Mouse (Mus musculus) neural tube, embryonic 13.5 days (tissue): ENCODE results near the gene Bora. TPM values are rescaled to one million over a fixed set of nuclear protein-coding genes. Genes with fewer than 3 reads are reported as not detected.

ENCODE experiments used
- ATAC-seq: fragments of 200-750 bp; cut with Nextera tagmentation; 2 replicates; pipeline ENCODE4 v1.8.0; 2017; ENCODE audit warnings: low read depth, mild to moderate bottlenecking, moderate TSS enrichment, moderate library complexity
- H3K27ac ChIP-seq: fragments of 300-500 bp; sonication (generic); replicated peaks from 2 replicates; pipeline ENCODE4 v1.5.1; 2015; ENCODE audit warnings: moderate library complexity, mild to moderate bottlenecking, inconsistent platforms
- H3K27me3 ChIP-seq: fragments of 300-500 bp; sonication (generic); 2 replicates; pipeline ENCODE4 v1.6.1; 2015; ENCODE audit warnings: mild to moderate bottlenecking, inconsistent platforms
- H3K36me3 ChIP-seq: fragments of 300-500 bp; sonication (generic); 2 replicates; pipeline ENCODE4 v1.6.1; 2015; ENCODE audit warnings: mild to moderate bottlenecking, inconsistent platforms
- H3K4me1 ChIP-seq: fragments of 300-500 bp; sonication (generic); replicated peaks from 2 replicates; pipeline ENCODE4 v1.6.1; 2015; ENCODE audit warnings: inconsistent platforms
- H3K4me2 ChIP-seq: fragments of 300-500 bp; sonication (generic); 2 replicates; pipeline ENCODE4 v1.6.1; 2015; ENCODE audit warnings: inconsistent platforms, mild to moderate bottlenecking, moderate library complexity
- H3K4me3 ChIP-seq: fragments of 300-500 bp; sonication (generic); 2 replicates; pipeline ENCODE4 v1.5.1; 2015; ENCODE audit warnings: mild to moderate bottlenecking, inconsistent platforms
- H3K9ac ChIP-seq: fragments of 300-500 bp; sonication (generic); 2 replicates; pipeline ENCODE4 v1.6.1; 2015; ENCODE audit warnings: moderate library complexity, mild to moderate bottlenecking, inconsistent platforms
- H3K9me3 ChIP-seq: fragments of 300-500 bp; sonication (generic); 2 replicates; pipeline ENCODE4 v1.6.1; 2016; ENCODE audit warnings: inconsistent platforms
- WGBS: fragments of 180-500 bp; shearing (Covaris S2); methylation state at CpG from one replicate; pipeline ENCODE4 v1.1.7; 2015; 5-methylcytosine and 5-hydroxymethylcytosine counted together
- polyA plus RNA-seq: library from polyadenylated mRNA; unstranded; fragments of >200 nt; fragmentation: Nextera tagmentation; extraction: Ambion mirVana; gene quantifications from 2 replicates; pipeline ENCODE4 v1.2.1, GENCODE M21; 2015

Gene Bora
- polyA plus RNA-seq, 1 experiment from 2014 or later, result 18.3 TPM

DNA sequence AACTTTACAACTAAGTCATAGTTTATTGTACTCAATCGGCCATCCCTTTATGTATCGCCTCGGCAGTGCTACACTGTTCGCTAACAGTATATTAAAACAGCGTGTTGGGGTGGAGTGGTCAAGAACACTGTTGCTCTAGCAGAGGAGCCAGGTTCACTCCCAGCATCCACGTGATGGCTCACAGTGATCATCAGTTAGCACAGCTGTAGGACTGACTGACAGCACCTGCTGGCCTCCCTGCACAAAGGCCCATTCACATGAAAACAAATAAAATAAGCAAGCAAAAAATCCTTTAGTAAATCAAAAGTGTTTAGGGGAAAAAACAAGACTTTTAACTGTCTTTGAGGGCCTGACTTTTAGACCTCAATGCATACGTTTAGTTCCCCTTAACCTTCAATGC is 42.9 kb downstream of the Bora start:
- H3K36me3 ChIP-seq, result peaks cover 75% of the 10 kb centered on the region

DNA sequence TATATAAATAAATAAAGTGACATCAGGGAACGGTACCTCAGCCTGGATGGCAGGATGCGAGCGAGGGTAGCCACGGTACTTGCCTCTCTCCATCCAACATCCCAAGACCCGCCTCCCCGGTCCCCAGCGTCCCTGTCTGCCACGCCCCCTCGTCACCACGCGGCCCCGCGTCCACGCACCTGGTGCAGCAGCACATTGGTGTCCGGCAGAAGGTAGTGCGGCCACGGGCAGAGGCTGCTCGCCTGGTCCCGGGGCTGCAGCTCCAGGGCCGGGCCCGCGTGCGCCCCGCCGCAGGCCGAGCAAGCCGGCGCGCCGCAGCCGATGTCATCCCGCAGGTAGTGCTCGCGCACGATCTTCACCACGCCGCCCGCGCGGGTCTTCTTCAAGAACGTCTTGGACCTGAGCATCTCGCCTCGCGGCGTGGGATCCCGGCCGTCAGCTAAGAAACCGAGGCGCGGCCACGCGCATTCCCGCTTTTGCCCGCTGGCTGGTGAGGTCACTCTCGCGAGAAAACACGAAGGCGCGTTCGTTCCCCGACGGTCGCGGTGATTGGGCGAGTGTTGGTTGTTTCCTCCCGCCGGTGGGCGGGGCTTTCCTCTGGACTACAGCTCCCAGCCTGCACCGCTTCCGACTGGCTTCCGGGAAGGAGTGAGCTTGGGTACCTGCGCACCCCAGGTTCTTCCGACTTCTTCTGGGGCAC is 53.4 kb downstream of the Bora start, which contains the start of the genes Pibf1 and Dis3:
Gene Pibf1 (plus strand): TSS at position 158 of the 700 bp plus-strand sequence.
Gene Dis3 (minus strand): TSS at position 504 of the 700 bp plus-strand sequence.
- Histone ChIP-seq H3K27me3 (no peaks in the 10 kb centered on the region), H3K4me3 (peak within 1 kb of the TSS; percentile 97), H3K36me3 (peaks cover 50% of the 10 kb centered on the region), H3K9me3 (no peaks in the 10 kb centered on the region), H3K27ac (peak within 1 kb of the TSS; percentile 88), H3K4me2 (peak within 1 kb of the TSS; percentile 78), H3K9ac (peak within 1 kb of the TSS; percentile 95), H3K4me1 (peaks cover 16% of the 10 kb centered on the region)
- ATAC-seq, result peak; percentile 100
- under 1% methylated on average over 73 of the region's 73 CpGs for WGBS

More for the DNA sequence above, 42.9 kb downstream of the Bora start:
- 92% methylated on average over 7 of the region's 7 CpGs for WGBS
- no peak overlapping the region for H3K9ac ChIP-seq
- ATAC-seq, result no peak
- H3K4me3 ChIP-seq, result no peak overlapping the region
- H3K9me3 ChIP-seq, result no peaks in the 10 kb centered on the region
- H3K27me3 ChIP-seq, result no peaks in the 10 kb centered on the region
- H3K27ac ChIP-seq, result no peak overlapping the region
- H3K4me2 ChIP-seq, result no peak overlapping the region
- H3K4me1 ChIP-seq, result no peaks in the 10 kb centered on the region

DNA sequence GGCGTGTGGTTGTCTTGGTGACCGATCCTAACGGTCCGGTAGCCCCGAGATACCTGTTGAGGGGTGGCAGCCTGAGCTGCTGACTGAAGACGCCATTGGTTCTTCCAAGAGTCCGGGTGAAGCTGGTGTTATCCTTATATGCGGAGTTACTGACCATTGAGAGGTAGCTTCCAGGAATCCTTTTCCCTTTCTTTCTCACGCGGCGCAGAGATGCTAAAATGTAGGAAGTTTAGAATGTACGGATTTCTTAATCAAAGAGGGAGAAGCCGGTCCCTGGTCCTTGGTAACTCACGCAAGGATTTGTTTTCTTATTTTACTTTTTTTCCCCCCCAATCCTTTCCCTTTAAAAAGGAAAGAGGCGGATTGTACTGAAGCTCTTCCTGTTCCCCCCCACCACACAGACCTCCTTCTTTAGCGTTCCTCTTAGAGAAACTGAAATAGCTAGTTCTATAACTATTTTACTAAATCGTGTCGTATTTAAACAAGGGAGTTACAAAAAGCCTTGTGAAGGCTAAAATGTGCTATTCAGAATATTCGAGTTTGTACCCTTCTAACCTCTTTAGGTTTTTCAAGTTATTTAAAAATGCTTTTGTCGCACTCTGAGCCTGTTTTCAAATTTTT is 54.1 kb downstream of the Bora start:
- peaks cover 16% of the 10 kb centered on the region for H3K4me1 ChIP-seq
- H3K36me3 ChIP-seq, result peaks cover 48% of the 10 kb centered on the region
- no peaks in the 10 kb centered on the region for H3K27me3 ChIP-seq
- ATAC-seq, result 0 out of 2 replicates have a peak, but pooled peaks have one; percentile 9
- H3K4me3 ChIP-seq, result peak overlapping the region; percentile 97
- peak overlapping the region; percentile 76 for H3K9ac ChIP-seq
- 8% methylated on average over 20 of the region's 20 CpGs for WGBS
- H3K9me3 ChIP-seq, result no peaks in the 10 kb centered on the region
- no peak overlapping the region for H3K27ac ChIP-seq
- peak overlapping the region; percentile 59 for H3K4me2 ChIP-seq

DNA sequence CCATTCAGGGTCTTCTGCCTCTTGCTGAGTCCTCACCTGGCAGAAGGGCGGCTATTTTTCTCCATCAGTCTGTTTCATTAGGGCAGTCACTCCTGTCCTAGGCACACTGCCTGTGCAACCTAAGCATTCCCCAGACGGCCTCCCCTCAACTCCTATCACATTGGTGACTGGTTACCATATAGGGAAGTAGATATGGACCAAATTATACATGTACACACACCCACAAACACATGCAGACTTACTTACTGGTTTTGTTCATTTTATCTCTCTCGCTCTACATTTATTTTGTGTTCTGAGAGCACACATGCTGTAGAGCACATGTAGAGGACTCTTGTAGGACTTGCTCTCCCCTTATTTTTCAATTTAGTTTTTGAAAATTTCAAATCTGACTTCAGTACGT is 57.0 kb downstream of the Bora start:
- no peak overlapping the region for H3K27ac ChIP-seq
- H3K4me2 ChIP-seq, result no peak overlapping the region
- no peak for ATAC-seq
- H3K9me3 ChIP-seq, result no peaks in the 10 kb centered on the region
- 89% methylated on average over 4 of the region's 4 CpGs for WGBS
- no peaks in the 10 kb centered on the region for H3K27me3 ChIP-seq
- H3K4me3 ChIP-seq, result no peak overlapping the region
- H3K36me3 ChIP-seq, result peaks cover 45% of the 10 kb centered on the region
- peaks cover 16% of the 10 kb centered on the region for H3K4me1 ChIP-seq
- H3K9ac ChIP-seq, result no peak overlapping the region

DNA sequence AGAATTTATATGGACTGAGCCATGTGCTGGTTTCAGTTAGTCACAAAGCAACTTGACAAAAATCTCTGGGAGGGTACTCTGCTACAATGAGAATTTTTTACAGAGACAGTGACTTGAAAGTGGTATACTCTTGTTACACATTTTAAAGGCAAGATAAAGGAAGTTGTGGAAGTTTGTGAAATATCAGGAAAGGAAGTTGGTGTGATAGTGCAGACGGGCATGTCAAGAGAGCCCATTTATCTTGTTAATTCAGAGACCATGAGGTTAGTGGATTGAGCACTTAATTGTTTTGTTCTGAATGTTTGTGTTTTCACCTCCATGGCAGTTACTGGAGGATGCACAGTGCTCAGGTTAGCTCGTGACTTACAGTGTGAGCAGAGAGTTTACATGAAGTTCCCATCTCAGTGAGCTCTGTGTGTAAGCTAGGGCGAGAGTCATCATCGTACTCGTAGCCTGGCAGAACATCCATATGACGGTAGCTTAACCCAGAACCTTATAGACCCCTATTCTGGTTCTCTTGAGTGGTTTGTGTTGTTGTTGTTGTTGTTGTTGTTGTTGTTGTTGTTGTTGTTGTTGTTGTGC is 58.6 kb downstream of the Bora start:
- Histone ChIP-seq H3K27me3 (no peaks in the 10 kb centered on the region), H3K9me3 (no peaks in the 10 kb centered on the region), H3K36me3 (peaks cover 58% of the 10 kb centered on the region)

DNA sequence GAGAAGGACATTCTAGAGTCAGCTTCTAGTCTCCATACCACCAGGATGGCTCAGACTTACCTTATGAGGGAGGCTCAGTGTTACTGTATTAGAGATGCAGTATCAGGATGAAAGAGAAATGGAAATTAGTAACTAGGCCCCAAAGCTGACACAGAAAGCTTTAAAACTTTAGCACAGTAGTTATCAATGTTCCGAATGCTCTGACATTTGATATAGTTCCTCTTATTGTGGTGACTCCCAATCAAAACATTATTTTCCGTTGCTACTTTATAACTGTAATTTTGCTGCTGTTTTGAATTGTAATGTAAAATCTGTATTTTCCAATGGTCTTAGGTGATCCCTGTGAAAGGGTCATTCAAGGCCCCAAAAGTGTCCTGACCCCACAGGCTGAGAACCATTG is 60.6 kb downstream of the Bora start:
- H3K9ac ChIP-seq, result no peak overlapping the region
- no peaks in the 10 kb centered on the region for H3K27me3 ChIP-seq
- H3K4me1 ChIP-seq, result no peaks in the 10 kb centered on the region
- H3K4me2 ChIP-seq, result no peak overlapping the region
- H3K27ac ChIP-seq, result no peak overlapping the region
- H3K4me3 ChIP-seq, result no peak overlapping the region
- peaks cover 73% of the 10 kb centered on the region for H3K36me3 ChIP-seq
- 81% methylated on average over 2 of the region's 2 CpGs for WGBS
- no peak for ATAC-seq
- no peaks in the 10 kb centered on the region for H3K9me3 ChIP-seq

More for the DNA sequence above, 58.6 kb downstream of the Bora start:
- WGBS, result 93% methylated on average over 6 of the region's 6 CpGs
- Histone ChIP-seq H3K4me3 (no peak overlapping the region), H3K4me1 (peaks cover 7% of the 10 kb centered on the region; the same call in 1 of the 2 replicates), H3K27ac (no peak overlapping the region), H3K9ac (no peak overlapping the region), H3K4me2 (no peak overlapping the region)
- ATAC-seq, result no peak

DNA sequence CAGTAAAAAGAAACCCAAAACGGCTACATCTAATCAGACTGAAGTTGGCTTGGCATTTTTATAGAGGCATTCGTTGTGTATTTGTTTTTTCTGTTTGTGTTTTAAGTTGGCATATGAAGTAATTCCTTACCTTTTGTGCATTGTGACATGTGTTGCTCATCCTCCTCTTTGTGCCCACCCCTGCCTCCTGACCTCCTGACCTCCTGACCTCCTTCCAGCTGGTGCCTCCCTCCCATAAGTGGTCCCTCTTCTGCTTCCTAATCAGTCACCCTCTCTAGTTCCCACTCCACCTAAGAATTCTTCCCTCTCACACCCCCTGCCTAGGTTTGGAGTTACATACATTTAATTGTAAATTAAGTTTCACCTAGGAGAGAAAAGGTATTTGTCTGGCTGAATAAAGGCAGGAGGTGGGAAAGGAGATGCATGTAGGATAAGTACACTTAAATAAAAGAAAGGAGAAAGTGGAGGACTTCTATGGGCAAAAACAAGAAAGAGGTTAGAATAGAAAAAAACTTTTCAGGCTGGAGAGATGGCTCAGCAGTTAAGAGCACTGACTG is 61.7 kb downstream of the Bora start:
- ATAC-seq, result no peak
- 42% methylated on average over 2 of the region's 2 CpGs for WGBS
- Histone ChIP-seq H3K4me1 (no peaks in the 10 kb centered on the region), H3K9me3 (no peaks in the 10 kb centered on the region), H3K27ac (no peak overlapping the region), H3K36me3 (peaks cover 77% of the 10 kb centered on the region), H3K9ac (no peak overlapping the region), H3K4me2 (no peak overlapping the region), H3K4me3 (no peak overlapping the region), H3K27me3 (no peaks in the 10 kb centered on the region)

DNA sequence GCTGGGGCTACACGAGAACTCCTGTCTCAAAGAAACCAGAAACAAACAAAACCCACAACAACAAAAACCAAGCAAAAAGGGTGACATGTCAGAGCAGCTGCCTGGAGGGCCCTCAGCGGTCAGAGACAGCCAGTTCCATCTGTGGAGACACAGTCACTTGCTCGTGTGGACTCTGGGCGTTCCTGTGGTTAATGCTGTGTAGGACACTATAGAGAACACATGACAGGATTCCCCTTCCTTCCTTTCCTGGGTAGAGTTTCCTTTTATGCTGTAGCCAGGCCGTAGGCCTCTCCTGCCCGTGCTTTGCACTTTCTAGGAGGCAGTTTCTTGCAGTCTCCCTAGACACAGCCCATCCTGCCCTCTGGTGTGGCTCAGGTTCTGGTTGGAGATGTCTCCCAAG is 62.7 kb downstream of the Bora start:
- H3K4me3 ChIP-seq, result no peak overlapping the region
- 92% methylated on average over 6 of the region's 6 CpGs for WGBS
- no peaks in the 10 kb centered on the region for H3K27me3 ChIP-seq
- no peak overlapping the region for H3K9ac ChIP-seq
- H3K36me3 ChIP-seq, result peaks cover 73% of the 10 kb centered on the region
- no peaks in the 10 kb centered on the region for H3K4me1 ChIP-seq
- no peak for ATAC-seq
- no peaks in the 10 kb centered on the region for H3K9me3 ChIP-seq
- no peak overlapping the region for H3K4me2 ChIP-seq
- no peak overlapping the region for H3K27ac ChIP-seq

DNA sequence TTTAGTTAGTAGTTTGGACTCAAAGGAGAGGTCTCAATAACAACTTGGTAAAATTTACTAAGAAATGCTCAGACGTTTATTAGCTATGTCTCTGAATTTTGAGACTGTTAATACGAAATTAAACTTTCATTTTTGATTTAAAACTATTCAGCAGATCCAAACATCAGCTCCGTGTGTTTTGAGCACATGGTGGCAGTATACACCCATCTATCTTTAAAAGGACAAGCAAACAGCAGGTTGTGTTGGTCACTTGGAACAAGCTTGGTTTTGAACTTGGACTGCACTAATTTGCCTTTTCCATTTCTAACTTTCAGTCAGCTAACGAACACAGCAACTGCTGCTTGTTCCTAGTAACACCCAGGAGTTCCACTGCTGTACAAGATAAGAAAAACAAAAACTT is 71.6 kb downstream of the Bora start:
- Histone ChIP-seq H3K27me3 (no peaks in the 10 kb centered on the region), H3K9ac (no peak overlapping the region), H3K9me3 (no peaks in the 10 kb centered on the region), H3K4me3 (no peak overlapping the region), H3K4me2 (no peak overlapping the region), H3K4me1 (no peaks in the 10 kb centered on the region), H3K27ac (no peak overlapping the region), H3K36me3 (peaks cover 45% of the 10 kb centered on the region)
- 90% methylated on average over 4 of the region's 4 CpGs for WGBS
- no peak for ATAC-seq

DNA sequence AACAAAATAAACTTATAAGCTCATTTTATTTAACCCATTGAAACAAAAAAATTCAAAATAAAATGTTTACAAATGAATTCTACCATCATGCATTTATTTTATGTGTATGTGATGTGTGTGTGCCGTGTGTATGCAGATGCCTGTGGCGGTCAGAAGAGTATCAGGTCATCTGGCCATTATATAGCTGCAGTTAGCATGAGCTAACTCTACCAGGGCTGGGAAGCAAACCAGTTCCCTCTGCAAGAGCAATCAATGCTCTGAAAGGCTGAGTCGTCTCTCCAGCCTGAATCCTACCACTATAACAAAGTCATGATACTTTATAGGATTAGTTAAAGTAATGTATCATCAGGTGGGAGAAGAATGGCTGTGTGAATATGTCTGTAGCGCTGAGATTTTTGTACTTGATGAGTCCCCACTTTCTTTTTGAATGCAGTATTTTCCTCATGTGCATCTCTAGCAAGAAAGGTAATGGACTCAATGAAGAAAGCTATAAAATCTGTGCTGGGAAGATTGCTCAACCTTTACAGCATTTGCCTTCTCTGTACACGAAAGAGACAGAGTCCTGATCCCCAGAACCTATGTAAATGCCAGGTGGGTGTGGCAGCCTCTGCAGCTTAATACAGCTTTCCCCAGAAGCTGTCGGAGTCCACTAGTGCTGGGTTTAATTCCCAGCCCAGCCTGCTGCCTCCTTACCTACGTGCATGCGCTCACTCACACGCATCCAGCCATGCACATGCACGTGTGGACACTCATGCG is 75.7 kb downstream of the Bora start:
- Histone ChIP-seq H3K36me3 (peaks cover 20% of the 10 kb centered on the region), H3K27me3 (no peaks in the 10 kb centered on the region), H3K9ac (no peak overlapping the region), H3K4me3 (no peak overlapping the region), H3K4me1 (no peaks in the 10 kb centered on the region), H3K4me2 (no peak overlapping the region), H3K9me3 (no peaks in the 10 kb centered on the region), H3K27ac (no peak overlapping the region)
- ATAC-seq, result no peak
- WGBS, result 90% methylated on average over 11 of the region's 11 CpGs

DNA sequence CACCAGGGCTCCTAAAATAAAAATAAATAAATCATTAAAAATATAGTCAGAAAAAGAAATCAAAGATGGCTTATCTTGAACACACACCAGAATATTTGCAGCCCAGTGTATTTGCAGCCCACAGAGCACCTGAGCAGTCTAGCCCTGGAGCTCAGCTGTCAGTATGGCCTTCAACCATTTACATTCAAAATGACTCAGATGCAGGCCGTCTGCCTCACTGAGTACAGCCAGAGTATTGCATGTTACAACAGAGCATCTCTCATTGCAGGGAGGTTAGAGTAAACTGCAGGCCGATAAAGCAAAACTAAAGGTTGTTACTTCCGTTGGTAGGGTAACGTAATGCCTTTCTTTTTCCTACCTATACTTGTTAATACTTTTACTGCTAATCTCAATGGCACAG is 78.1 kb downstream of the Bora start:
- WGBS, result 87% methylated on average over 4 of the region's 4 CpGs
- no peak overlapping the region for H3K4me2 ChIP-seq

More for the DNA sequence above, 78.1 kb downstream of the Bora start:
- ATAC-seq, result no peak
- H3K4me1 ChIP-seq, result no peaks in the 10 kb centered on the region
- H3K4me3 ChIP-seq, result no peak overlapping the region
- H3K27me3 ChIP-seq, result no peaks in the 10 kb centered on the region
- H3K9me3 ChIP-seq, result no peaks in the 10 kb centered on the region
- no peak overlapping the region for H3K9ac ChIP-seq
- no peak overlapping the region for H3K27ac ChIP-seq
- peaks cover 8% of the 10 kb centered on the region; the same call in 1 of the 2 replicates for H3K36me3 ChIP-seq
